Mouse (Mus musculus) ovary, adult 18-20 months (tissue): ENCODE results near the gene Lasp1.
A peak's percentile ranks its signal among the peaks of the same experiment; 100 is the strongest.
"Not testable (repeated sequence)": the region's sequence is repeated elsewhere in the genome, so short reads cannot be mapped to it uniquely, and the experiment has no call there.

Experiments
- DNase-seq: peaks from one replicate; pipeline ENCODE4 v3.0.0; 2022; ENCODE audit warnings: low spot score, mixed read lengths

The Lasp1 gene

DNA sequence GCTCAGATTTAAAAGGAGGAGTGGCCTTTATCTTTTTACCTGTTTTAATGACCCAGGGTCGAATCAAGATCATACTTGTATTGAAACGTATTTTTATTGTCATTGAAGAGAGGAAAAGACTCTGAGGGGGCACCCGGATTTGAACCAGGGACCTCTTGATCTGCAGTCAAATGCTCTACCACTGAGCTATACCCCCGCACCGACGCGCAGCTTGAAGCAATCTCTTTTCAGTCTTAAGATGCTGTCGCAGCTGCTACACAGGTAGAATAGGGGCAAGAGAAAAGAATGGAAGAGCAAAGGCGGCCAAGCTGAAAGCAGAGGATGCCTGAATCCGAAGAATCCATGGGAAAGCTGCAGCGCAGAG is at the start of gene Lasp1:
Gene Lasp1, plus strand, starts transcription at position 219 of the 364 bp plus-strand sequence.
- peak; percentile 73 for DNase-seq

DNA sequence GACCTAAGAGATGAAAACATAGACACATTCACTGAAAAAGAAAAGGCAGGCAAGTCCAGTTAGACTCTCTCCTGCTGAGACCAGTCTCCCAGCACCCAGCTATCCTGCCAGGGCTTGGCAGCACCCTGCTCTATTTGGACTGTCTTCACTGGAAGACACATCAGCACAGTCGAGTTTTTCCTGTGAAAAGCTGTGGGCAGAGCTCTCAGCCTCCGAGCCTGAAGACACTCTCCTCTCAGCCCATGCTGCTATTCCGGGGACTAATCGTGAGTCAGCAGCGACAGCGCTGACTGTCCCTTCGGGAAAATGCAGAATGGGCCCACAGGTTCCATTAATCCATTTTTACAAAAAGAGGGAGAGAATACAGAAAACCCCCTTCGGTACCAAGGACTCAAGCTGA is 45.5 kb upstream of the Lasp1 start:
- no peak for DNase-seq

DNA sequence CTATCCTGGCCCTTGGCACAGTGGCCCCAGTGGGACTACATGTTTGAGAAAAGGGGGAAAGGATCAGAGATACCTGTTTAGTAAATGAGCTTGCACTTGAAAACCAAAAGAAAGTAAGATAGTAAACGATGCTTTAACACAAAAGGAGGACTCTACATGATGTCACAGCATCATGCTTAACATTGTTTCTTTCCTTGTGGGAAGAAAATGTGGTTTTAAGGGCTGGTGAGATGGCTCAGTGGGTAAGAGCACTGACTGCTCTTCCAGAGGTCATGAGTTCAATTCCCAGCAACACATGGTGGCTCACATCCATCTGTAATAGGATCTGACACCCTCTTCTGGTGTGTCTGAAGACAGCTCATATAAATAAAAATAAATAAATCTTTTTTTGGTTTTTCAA is 40.7 kb upstream of the Lasp1 start:
- no peak for DNase-seq

DNA sequence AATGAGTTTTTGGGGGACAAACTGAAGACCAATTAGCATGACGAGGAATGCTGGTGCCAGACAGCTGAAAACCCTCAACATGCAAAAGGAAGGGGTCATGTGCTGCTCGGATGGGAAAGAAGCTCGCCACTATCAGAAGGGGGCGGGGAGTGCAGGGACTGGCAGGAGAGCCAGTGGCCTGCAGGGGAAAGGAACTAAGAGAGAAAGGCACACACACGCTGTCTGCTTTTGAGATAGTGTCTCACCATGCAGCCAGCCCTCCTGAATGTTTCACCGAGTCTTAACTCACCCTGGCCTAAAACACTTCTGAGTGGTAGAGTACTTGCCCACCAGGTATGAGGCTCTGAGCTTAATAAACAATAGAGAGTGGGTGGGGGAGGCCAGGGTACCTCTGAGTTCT is 39.9 kb upstream of the Lasp1 start:
- DNase-seq, result no peak

DNA sequence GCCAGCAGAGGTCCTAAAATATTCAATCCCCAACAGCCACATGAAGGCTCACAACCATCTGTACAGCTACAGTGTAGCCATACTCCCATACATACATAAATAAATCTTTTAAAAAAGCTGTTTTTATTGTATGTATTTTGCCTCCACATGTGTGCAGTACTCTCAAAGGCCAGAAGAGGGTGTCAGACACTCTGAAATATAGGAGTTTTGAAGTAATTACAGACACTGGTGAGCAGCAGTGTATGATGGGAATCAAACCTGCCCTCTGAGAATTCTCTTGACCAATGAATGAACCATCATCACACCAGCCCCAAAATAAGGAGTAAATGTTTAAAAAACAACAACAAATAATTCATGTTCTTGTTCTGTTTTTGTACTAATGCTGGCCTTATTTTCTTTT is 37.2 kb upstream of the Lasp1 start:
- no peak for DNase-seq

DNA sequence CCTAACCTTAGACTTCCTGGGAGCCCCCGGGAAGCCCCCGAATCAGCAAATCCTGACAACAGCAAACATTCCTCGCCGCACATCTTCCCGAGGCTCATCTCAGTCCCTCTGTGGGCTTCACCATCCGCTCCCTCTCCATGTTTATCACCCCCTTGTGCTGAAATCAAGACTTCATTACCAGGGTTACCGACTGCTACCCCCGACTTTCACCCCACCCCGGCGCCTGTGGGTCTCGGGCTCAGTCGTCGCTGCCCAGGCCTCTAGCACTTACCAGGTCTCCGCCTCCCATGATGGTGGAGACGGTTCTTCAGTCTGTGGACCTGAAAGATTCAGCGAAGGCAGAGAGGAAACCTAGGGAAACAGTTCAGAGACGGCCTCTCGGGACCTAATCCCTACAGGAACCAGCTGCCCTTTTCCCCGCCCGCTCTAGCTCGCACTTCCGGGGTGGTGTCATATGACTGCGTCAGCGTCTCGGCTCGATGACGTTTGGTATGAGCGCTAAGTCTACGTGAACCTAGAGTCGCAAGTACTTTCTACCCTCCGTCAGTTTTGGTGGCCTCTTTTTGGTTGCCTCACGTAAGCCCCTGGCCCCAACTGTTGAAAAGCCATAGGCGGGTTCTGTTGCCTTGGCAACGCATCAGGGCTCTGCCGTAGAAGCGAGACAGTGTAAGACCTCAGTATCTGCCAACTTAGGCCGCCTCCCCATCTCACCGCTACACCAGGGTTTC is 32.5 kb upstream of the Lasp1 start, which contains the start of gene Cwc25:
Gene Cwc25, minus strand, starts transcription at position 403 of the 728 bp plus-strand sequence.
- DNase-seq, result peak; percentile 89

DNA sequence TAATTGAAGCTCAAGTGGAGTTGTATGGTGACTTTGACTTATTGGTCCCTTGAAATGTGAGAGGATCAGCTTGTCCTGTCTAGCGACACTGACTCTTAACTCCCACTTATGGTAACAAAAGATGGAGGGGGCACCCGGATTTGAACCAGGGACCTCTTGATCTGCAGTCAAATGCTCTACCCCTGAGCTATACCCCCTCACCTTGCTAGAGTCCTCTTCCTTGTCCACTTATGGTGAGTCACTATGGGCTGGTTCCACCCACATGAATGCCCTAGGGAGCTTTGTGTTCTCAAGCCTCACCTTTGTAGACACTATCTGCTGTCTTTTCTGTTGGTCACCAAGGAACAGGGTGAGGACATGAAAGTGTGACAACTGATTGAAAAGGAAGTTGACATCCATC is 29.1 kb upstream of the Lasp1 start:
- no peak for DNase-seq

DNA sequence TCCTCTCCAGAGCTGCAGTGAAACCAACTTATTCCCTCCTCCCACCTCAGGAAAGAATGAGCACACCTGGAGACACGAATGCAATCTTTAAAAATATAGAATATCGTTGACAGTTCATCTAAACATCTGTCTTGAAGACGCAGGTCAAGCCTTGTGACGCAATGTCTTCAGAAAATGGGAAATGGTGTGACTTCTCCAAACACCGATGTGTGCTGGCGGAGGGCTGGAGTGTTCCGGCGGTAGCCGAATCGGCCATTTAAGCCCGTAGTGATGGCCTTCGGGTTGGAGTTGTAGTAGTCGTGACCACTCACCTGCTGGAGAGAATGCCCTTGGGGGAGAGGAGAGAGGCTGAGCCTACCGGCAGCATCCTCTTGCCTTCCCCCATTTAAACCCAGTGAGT is 27.4 kb upstream of the Lasp1 start:
- no peak for DNase-seq

DNA sequence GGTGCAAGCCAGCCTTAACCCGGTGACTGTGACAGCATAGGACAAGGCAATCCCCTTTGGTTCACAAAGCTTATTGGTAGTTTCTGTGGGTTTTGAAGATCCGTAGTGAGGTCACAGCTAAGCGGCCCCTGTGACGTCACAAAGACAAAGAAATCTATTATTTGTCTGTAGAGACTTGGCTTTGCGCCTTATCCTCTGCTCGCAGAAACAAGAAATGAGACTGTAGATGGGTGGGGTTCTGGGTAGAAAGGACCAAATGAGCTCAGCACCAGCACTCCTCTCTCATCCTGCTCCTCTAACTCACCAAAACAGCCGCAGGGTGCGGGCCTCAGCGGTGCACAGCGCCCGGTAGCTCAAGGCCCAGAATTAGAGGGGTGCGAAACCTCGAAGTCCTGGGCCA is 23.6 kb upstream of the Lasp1 start:
- DNase-seq, result no peak

DNA sequence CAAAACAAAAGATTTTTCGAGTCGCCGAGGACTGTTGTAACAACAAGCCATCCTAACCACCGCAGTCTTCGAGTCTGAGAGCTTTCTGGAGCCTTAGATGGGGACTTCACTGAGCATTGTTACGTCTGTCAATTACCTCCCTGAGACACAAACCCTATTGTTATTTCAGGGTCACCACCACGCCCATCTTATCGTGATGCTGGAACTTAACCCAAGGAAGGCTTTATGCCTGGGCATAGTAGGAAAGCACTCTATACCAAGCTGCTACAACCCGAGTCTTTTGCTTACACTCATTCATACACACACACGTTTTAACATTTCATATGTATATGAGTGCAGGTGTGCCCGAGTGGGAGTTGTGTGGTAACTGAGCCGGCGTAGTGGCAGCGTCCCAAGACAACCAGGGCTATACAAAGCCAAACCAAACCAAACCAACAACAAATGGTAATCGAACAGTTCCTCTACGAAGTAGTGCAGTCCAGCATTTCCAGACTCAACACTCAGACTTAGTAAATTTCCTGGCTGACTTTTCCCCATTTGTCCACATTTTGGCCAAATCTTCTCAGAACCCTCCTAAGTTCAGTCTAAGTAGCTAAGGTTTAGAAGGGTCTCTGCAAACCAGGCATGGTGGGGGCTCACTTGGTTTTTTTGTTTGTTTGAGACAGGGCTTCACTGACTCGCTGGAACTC is 22.8 kb upstream of the Lasp1 start, which contains the start of gene 1700001P01Rik:
Gene 1700001P01Rik, minus strand, starts transcription at position 111 of the 689 bp plus-strand sequence.
- DNase-seq, result no peak

DNA sequence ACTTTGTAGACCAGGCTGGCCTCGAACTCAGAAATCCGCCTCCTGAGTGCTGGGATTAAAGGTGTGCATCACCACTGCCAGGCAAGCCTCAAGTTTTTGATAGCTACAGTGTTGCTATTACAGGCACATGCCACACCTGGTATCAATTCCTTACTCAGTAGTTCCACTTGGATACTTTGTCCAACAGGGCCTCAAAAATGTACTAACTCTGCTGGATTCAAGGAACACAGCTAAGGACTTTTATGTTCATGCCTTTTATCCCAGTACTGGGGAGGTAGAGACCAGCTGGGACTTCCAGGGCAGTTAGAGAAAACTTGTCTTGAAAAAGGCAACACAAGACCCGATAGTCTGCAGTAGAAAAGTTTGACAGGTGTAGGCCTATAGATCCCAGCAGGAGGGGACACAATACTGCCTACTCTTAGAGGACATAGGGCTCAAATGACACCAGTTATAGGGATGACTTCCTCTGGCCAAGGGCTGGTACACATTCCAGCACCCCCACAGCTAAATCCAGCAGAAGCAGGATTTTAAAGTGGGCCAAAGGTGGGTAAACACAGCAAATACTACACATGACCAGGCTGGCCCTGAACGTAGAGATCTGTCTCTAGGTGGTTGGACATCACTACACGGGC is 22.2 kb upstream of the Lasp1 start:
- no peak for DNase-seq

DNA sequence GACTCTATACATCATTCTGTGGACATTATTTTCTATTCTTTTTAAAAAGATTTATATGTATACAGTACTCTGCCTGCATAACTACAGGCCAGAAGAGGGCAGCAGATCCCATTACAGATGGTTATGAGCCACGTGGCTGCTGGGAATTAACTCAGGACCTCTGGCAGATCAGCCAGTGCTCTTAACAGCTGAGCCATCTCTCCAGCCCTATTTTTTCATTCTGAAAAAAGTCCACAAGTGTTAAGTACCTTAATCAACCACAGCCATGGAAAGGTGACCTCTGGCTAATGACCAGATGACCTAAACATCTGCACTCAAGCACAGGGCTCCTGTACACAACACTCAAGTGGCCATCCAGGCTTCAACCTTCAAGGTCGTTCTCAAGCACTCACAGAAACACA is 21.7 kb upstream of the Lasp1 start:
- DNase-seq, result no peak

DNA sequence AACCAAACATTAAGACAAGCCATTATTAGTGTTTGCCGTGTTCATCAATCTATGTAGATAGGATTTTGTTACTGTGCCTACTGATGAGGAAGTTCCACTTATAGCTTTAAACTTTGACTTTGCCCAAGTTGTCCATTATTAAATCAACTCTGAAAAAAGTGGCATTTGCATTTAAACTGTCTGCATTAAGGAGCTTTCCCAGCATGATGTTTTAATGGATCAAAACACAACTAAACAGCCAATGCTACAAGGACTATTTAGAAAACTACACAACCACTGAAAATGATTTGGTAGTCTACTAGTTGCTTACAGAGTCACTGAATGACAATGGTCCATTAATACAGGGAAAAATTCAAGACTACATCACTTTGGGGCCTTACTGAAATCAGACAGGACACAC is 19.9 kb upstream of the Lasp1 start:
- DNase-seq, result no peak

DNA sequence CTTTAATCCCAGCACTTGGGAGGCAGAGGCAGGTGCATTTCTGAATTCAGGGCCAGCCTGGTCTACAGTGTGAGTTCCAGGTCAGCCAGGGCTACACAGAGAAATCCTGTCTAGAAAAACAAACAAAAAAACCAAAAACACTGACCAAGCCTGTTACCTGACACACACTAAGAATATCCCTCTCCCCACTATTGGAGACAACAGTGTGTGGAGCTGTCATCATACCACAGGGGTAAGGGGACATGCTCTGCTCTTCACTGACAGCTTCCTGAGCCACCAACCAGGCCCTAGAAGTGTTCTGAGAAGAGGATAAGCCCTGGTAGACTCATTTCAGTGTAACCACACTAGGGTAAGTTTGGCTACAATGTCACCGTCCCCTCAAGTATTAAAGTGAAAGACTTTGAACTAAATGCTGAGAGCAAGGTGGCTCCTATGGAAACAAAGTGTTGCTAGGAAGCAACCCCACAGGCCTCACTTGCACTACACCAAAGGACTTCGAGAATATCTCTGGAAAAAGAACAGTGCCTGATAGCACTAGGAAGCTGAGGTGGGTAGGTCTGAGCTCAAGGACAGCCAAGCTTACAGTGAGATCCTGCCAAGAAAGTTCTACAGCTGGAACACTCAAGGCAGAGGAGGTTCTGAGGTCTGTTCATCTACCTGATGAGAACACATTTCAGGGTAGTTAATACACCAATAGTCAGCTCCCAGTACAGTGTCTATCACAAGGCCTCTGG is 18.7 kb upstream of the Lasp1 start:
- DNase-seq, result no peak

DNA sequence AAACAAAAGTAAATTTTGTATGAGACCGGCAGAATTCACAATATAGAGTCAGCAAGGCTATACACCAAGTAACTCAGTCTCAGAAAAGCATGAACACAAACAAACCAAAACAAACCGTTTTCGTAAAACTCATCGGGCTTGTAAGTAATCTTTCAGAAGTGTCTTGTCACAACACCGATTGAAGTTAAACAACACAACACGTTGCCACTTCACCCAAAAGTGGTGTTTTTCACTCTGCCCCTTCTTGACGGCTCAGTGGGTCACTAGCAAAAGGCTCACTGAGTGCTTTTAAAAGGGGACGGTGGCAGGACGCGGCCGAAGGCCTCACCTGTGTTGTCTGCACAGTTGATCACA is 17.3 kb upstream of the Lasp1 start:
- no peak for DNase-seq

DNA sequence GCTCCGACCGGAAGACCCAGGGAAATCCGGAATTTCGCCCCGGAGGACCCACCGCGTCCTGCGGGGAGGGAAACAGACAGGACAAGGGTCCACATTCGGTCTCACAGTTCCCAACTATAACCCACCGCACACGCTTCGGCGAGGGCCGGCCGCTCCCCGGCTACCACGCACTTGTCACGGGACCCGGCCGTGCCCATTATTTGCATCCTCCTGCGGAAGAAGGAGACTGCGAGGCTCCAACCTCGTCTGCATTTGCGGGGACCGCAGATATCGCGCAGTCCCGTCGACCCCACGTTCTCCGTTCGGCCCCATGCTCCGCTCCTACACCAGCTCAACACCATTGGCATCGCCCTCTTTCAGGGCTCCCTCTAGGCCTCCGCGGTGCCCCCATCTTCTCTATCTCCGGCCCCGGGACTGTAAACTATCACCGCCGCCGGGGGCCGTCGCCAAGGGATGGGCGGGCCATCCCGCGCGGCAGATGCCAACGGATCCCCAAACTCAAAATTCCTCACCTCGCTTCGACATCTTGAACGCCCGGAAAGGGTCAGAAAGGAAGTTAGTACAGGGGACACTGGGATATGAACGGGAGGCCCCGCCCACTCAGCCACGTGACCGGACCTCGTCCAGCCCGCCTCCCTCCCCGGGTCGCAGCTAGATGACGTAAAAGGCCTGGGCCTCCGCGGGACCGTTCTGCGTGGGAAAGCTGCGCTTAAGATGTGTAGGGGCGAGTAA is 16.8 kb upstream of the Lasp1 start, which contains the start of gene Rpl23:
Gene Rpl23, minus strand, starts transcription at position 606 of the 732 bp plus-strand sequence.
- DNase-seq, result peak; percentile 97

DNA sequence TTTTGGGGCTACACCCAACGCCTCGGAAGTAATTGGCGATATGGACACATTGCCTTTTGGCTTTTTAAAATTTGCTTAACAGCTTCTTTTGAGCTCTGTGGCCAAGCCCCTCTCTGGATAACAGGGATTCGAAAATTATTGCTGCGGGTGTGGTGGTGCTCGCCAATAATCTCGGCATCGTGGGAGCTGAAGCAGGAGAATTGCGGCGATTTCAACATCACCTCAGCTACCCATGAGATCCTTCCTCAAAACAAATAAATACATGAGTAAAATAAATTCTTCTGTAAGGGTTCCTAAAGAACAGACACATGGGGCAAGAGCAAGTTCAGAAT is 16.3 kb upstream of the Lasp1 start:
- no peak for DNase-seq

DNA sequence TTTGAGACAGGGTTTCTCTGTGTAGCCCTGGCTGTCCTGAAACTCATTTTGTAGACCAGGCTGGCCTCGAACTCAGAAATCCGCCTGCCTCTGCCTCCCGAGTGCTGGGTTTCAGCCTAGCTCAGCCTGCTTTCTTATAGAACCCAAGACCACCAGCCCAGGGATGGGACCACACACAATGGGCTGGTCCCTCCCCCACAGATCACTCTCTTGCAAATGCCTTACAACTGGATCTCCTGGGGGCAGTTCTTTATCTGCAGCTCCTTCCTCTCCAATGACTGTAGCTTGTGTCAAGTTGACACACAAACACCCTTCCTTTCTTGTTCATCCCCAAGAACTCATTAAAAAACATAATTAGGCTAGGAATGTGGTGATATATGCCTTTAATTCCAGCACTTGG is 10.8 kb upstream of the Lasp1 start:
- no peak for DNase-seq

DNA sequence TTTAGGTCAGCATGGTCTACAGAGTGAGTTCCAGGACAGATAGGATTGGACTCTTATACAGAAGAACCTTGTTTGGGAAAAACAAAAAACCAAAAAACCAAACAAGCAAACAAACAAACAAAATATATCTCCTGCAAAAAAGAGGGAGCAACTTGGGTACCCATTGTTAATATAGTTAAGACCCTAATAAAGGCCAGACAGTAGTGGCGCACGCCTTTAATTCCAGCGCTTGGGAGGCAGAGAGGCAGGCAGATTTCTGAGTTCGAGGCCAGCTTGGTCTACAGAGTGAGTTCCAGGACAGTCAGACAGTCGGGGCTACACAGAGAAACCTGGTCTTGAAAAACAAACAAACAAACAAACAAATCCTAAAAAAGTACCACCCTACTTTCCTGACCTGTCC is 9.1 kb upstream of the Lasp1 start:
- no peak for DNase-seq

DNA sequence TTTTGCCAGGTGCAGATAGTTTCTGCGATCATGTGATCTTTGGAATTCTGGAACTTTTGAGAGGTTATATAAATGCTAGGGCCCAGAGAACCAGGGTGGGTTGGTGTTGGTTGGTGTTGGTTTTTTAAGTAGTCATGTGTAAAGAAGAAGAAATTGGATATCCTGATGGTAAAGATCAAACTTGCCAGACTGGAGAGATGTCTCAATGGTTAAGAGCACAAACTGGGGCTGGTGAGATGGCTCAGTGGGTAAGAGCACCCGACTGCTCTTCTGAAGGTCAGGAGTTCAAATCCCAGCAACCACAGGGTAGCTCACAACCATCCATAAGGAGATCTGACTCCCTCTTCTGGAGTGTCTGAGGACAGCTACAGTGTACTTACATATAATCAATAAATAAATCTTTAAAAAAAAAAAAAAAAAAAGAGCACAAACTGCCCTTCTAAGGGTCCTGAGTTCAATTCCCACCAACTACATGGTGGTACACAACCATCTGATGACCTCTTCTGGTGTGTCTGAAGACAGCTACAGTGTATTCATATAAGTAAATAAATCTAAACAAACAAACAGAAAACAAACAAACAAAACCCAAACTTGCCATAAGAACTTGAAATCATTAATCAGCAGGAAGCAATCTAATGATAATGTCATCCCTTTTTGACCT is 7.9 kb upstream of the Lasp1 start:
- DNase-seq, result not testable (repeated sequence)

DNA sequence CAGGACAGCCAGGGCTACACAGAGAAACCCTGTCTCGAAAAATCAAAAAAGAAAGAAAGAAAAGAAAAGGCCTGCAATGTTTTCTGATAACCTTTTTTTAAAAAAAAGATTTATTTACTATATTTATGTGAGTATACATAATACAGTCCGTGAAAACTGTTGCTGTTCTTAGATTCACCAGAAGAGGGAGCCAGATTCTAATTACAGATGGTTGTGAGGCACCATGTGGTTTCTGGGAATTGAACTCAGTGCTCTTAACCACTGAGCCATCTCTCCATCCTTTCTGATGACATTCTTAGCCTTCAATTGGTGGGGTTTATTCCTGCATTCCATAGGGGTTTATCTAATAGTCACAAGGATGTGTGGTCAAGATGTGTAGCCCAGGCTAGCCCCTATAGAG is 5.6 kb upstream of the Lasp1 start:
- no peak for DNase-seq
